Mouse (Mus musculus) midbrain, embryonic 16.5 days (tissue): ENCODE results near the gene Clpsl2. TPM values are rescaled to one million over a fixed set of nuclear protein-coding genes. Genes with fewer than 3 reads are reported as not detected.

Experiments used
- ATAC-seq: fragments of 200-750 bp; cut with Nextera tagmentation; 2 replicates; pipeline ENCODE4 v1.8.0; 2017; ENCODE audit warnings: moderate TSS enrichment
- H3K27ac ChIP-seq: fragments of 300-500 bp; sonication (generic); 2 replicates; pipeline ENCODE4 v1.5.1; 2014; ENCODE audit warnings: mild to moderate bottlenecking, low read length, mixed read lengths
- H3K27me3 ChIP-seq: fragments of 300-500 bp; sonication (generic); 2 replicates; pipeline ENCODE4 v1.6.1; 2014; ENCODE audit warnings: low read depth, low read length, mixed read lengths; ENCODE audit not compliant: control insufficient read depth, insufficient read depth
- H3K36me3 ChIP-seq: fragments of 300-500 bp; sonication (generic); 2 replicates; pipeline ENCODE4 v1.6.1; 2014; ENCODE audit warnings: mild to moderate bottlenecking, low read length, moderate library complexity, mixed read lengths; ENCODE audit not compliant: control insufficient read depth, insufficient read depth
- H3K4me1 ChIP-seq: fragments of 300-500 bp; sonication (generic); 2 replicates; pipeline ENCODE4 v1.6.1; 2014; ENCODE audit warnings: mild to moderate bottlenecking, low read length, mixed read lengths; ENCODE audit not compliant: control insufficient read depth, insufficient read depth
- H3K4me2 ChIP-seq: fragments of 300-500 bp; sonication (generic); 2 replicates; pipeline ENCODE4 v1.6.1; 2014; ENCODE audit warnings: mild to moderate bottlenecking, low read length, mixed read lengths
- H3K4me3 ChIP-seq: fragments of 300-500 bp; sonication (generic); 2 replicates; pipeline ENCODE4 v1.5.1; 2014; ENCODE audit warnings: low read depth, mild to moderate bottlenecking, low read length, moderate library complexity, mixed read lengths
- H3K9ac ChIP-seq: fragments of 300-500 bp; sonication (generic); 2 replicates; pipeline ENCODE4 v1.6.1; 2014; ENCODE audit warnings: low read depth, low read length, mixed read lengths
- H3K9me3 ChIP-seq: fragments of 300-500 bp; sonication (generic); replicated peaks from 2 replicates; pipeline ENCODE4 v1.6.1; 2014; ENCODE audit warnings: mild to moderate bottlenecking, low read length, mixed read lengths; ENCODE audit not compliant: control insufficient read depth, poor library complexity, severe bottlenecking
- WGBS: fragments of 180-500 bp; shearing (Covaris S2); extraction: QIAGEN DNeasy Blood & Tissue Kit; methylation state at CpG from one replicate; pipeline ENCODE4 v1.1.7; 2014; 5-methylcytosine and 5-hydroxymethylcytosine counted together
- polyA plus RNA-seq: library from polyadenylated mRNA; unstranded; fragments of >200 nt; fragmentation: Nextera tagmentation; extraction: Ambion mirVana; gene quantifications from 2 replicates; pipeline ENCODE4 v1.2.1, GENCODE M21; 2015

The Clpsl2 gene
- not detected in 2 replicates for polyA plus RNA-seq

DNA sequence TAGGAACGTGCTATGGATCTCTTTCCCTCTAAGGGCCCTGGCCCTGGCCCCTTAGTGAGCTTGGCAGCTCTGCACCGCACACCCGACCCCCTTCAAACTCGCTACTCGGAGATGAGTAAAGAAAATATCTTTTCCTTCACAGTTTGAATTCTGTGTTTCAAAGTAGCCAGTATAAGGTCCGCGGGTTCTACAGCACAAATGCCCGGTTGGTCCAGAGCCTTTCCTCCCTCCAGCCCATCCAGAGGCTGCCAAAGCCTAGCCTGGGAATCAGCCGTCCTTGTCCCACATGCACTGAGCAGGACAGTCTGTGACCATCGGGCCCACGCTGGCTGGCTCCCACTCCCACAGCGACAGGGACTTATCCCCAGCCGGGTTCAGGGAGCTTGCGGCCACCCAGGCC is at the start of gene Clpsl2:
TSS of gene Clpsl2 (plus strand) at position 301 of the 400 bp plus-strand sequence.
- Histone ChIP-seq H3K9me3 (no peaks in the 10 kb centered on the region), H3K4me1 (no peaks in the 10 kb centered on the region), H3K4me2 (no peak within 1 kb of the TSS), H3K27me3 (no peaks in the 10 kb centered on the region), H3K36me3 (no peaks in the 10 kb centered on the region), H3K9ac (no peak within 1 kb of the TSS), H3K27ac (no peak within 1 kb of the TSS), H3K4me3 (no peak within 1 kb of the TSS)
- ATAC-seq = no peak
- WGBS = 76% methylated on average over 14 of the region's 14 CpGs

DNA sequence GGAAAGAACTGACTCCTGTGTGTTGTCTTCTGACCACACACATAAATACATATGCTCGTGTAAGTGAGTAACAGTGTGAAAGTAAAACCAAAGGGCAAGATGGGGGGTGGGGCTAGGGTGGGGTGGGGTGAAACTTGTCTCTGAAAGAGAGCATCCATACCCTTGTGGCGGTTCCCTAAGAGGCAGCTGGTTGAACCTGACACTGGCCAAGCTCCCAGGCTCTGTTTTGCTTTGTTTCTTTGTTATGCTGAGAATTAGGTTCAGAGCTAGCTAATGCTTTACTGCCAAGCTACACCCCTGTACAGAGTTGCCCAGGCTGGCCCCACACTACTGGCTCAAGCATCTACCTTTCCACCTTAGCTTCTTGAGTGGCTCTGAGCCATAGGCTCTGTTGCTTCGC is 48.7 kb upstream of the Clpsl2 start:
- no peak for ATAC-seq
- H3K4me3 ChIP-seq = no peak overlapping the region
- no peaks in the 10 kb centered on the region for H3K36me3 ChIP-seq
- H3K4me1 ChIP-seq = no peaks in the 10 kb centered on the region
- 91% methylated on average over 3 of the region's 3 CpGs for WGBS
- H3K27ac ChIP-seq = no peak overlapping the region
- no peaks in the 10 kb centered on the region for H3K27me3 ChIP-seq
- H3K4me2 ChIP-seq = no peak overlapping the region
- H3K9ac ChIP-seq = no peak overlapping the region
- no peaks in the 10 kb centered on the region for H3K9me3 ChIP-seq

DNA sequence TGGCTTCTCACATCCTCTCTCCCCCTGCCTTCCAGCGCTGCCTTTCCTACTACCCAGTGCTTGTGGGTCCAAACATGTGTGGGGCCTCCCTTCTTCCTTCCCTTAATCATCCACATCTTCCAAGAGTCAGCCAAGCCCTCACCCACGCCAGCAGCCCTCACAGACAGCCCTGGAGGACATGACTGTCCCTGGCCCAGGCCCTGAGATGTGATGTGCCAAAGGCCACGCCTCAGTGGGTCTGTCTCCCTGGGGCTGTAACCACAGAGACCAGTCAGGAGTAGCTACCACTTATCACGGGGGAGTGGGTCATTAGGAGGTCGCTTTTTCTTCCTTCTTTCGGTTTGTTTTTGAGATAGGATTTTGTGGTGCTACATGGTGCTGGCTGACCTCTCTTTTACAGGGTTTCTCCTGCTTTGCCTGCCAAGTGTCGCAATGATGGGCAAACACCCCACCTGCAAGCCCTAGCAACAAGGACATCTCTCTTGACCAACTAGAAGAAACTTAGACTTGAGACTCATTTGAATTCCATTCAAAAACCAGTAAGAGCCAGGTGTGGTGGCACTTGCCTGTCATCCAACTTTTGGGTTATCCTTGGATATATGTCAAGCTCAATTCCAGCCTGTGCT is 46.9 kb upstream of the Clpsl2 start:
- WGBS = 71% methylated on average over 7 of the region's 7 CpGs
- H3K4me1 ChIP-seq = no peaks in the 10 kb centered on the region
- H3K9me3 ChIP-seq = no peaks in the 10 kb centered on the region
- ATAC-seq = no peak
- H3K4me2 ChIP-seq = no peak overlapping the region
- no peak overlapping the region for H3K27ac ChIP-seq
- no peaks in the 10 kb centered on the region for H3K27me3 ChIP-seq
- H3K36me3 ChIP-seq = no peaks in the 10 kb centered on the region
- H3K9ac ChIP-seq = no peak overlapping the region
- H3K4me3 ChIP-seq = no peak overlapping the region

DNA sequence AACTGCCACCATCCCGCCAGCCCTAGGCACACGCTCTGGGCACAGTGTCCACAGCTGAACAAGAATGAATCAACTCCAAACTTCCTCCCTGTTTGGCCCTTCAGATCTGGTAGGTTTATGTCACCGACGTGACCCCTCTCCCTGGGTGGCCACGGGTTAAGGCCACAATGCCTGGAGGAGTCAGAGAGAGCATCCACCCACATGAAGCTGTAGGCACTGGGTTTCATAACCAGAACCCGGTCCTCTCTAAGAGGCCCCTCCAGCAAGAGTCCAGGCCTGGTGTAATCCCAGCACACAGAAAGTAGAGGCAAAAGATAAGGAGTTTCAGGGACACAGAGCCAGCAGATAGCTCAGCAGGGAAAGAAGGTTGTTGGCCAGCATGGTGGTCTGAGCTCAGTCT is 45.0 kb upstream of the Clpsl2 start:
- no peak for ATAC-seq
- Histone ChIP-seq H3K4me2 (no peak overlapping the region), H3K36me3 (no peaks in the 10 kb centered on the region), H3K9ac (no peak overlapping the region), H3K27me3 (no peaks in the 10 kb centered on the region), H3K9me3 (no peaks in the 10 kb centered on the region), H3K4me1 (no peaks in the 10 kb centered on the region), H3K27ac (no peak overlapping the region), H3K4me3 (no peak overlapping the region)
- 83% methylated on average over 6 of the region's 6 CpGs for WGBS

DNA sequence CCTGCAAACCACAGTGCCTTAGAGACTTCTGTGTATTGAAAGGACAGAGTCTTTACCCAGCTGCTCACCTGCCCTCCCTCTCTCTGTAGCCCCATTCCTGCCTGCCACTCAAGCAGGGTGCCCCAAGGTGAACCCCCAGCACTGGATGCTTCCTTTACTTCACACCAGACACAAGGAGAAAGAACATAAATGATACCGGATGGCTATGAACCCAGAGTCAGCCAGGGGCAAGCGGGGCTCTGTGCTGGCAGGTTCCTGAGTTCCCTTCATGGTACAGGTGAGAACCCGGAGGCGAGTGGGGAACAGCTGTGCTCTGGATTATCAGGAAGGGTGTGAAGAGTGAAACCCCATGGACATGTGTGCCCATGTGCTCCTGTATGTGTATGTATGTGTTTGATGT is 43.6 kb upstream of the Clpsl2 start:
- WGBS = 90% methylated on average over 4 of the region's 4 CpGs
- no peak overlapping the region for H3K4me2 ChIP-seq
- H3K4me3 ChIP-seq = no peak overlapping the region
- no peaks in the 10 kb centered on the region for H3K9me3 ChIP-seq
- no peak overlapping the region for H3K27ac ChIP-seq
- no peak overlapping the region for H3K9ac ChIP-seq
- H3K4me1 ChIP-seq = no peaks in the 10 kb centered on the region
- no peaks in the 10 kb centered on the region for H3K27me3 ChIP-seq
- ATAC-seq = no peak
- no peaks in the 10 kb centered on the region for H3K36me3 ChIP-seq

DNA sequence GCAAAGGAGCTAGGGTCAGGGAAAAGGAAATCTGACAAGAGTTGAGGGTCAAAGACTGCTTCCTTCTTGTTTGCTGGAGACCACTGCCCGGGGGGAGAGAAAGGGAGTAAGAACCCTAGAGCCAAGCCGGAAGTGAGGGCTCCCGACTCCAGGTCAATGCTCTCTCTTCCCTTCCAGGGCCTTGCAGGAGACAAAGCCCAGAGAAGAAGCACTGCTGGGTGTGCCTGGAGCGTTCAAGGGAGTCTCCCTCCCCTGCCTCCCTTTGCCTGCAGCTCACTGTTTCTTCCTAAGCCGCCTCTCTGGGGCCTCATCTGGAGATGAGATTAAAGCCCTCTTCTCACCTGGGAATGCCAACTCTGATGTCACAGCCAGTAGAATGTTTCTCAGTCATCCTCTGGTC is 42.3 kb upstream of the Clpsl2 start:
- no peaks in the 10 kb centered on the region for H3K36me3 ChIP-seq
- no peaks in the 10 kb centered on the region for H3K9me3 ChIP-seq
- ATAC-seq = no peak
- H3K27ac ChIP-seq = no peak overlapping the region
- no peak overlapping the region for H3K4me3 ChIP-seq
- no peaks in the 10 kb centered on the region for H3K27me3 ChIP-seq
- 30% methylated on average over 5 of the region's 5 CpGs for WGBS
- no peak overlapping the region for H3K9ac ChIP-seq
- no peaks in the 10 kb centered on the region for H3K4me1 ChIP-seq
- H3K4me2 ChIP-seq = no peak overlapping the region

DNA sequence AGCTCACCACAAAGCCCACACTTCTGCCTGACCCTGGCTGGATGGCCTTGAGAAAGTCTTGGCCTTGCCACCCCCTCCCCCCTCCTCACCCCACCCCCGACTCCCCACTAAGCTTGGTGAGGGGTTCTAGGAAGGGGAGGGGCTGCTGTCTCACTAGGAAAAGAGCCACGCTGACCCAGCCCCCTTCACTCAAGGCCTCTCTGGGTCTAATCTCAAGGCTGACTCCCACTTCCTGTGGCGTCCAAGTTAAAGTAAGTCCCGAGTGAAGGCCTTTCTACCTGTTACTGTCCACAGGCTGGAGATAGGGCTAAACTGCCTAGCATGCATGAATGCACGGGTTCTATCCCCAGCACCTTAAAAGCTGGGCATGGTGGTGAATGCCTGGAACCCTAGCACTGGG is 41.7 kb upstream of the Clpsl2 start:
- no peak overlapping the region for H3K27ac ChIP-seq
- no peaks in the 10 kb centered on the region for H3K4me1 ChIP-seq
- no peak for ATAC-seq
- no peaks in the 10 kb centered on the region for H3K36me3 ChIP-seq
- no peak overlapping the region for H3K9ac ChIP-seq
- no peak overlapping the region for H3K4me2 ChIP-seq
- WGBS = 24% methylated on average over 5 of the region's 5 CpGs
- H3K4me3 ChIP-seq = no peak overlapping the region
- H3K9me3 ChIP-seq = no peaks in the 10 kb centered on the region
- H3K27me3 ChIP-seq = no peaks in the 10 kb centered on the region

DNA sequence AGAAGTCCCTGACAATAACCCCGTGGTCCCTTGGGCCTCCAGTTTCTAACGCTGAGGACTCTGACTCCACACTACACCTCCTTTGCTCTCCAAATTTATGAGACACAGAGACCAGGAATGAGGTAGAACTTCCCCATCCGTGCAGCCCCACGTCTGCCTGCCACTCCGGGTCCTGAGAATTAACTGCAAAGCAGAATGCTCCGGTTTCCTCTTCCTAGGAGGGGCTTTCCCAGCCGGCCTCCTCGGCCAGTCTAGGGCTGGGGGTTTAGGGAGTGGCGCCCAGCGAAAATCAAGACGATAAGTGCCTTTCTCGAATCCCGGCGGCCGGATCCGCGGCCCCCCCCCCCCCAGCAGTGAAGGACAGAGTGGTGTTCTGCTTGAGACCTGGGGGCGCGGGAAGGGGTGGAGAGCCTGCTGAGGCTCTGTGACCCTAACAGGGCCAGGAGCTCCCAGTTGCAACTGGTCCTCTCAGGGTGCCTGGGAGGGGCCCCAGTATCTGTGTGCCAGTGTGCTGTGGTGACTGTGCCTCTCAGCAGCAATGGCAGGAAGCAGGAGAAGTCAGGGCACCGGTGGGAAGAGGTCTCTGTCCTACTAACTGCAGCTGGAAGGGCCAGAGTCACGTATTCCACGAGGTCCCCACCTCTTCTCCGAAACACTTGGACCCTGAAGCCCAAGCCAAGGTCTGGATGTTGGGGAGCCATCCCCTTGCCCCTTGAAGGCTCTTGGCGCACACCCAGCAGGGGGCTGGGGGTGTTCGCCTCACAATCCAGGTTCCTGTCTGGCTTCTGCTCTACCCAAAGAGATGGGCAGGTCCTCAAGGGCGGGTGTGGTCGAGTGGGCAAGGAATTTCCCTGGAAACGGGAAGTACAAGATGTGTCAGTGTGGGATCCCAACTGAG is 38.5 kb upstream of the Clpsl2 start:
- no peak for ATAC-seq
- H3K4me1 ChIP-seq = no peaks in the 10 kb centered on the region
- H3K4me2 ChIP-seq = peak overlapping the region; percentile 12; the same call in 1 of the 2 replicates
- no peaks in the 10 kb centered on the region for H3K36me3 ChIP-seq
- H3K27me3 ChIP-seq = no peaks in the 10 kb centered on the region
- WGBS = 8% methylated on average over 27 of the region's 28 CpGs
- H3K4me3 ChIP-seq = no peak overlapping the region
- no peaks in the 10 kb centered on the region for H3K9me3 ChIP-seq
- no peak overlapping the region for H3K9ac ChIP-seq
- H3K27ac ChIP-seq = no peak overlapping the region
